Mouse (Mus musculus) heart, postnatal 4 days (tissue): ENCODE results near the gene Gja1. TPM values are rescaled to one million over a fixed set of nuclear protein-coding genes. Genes with fewer than 3 reads are reported as not detected.

Experiments used
- DNase-seq: peaks from one replicate; pipeline ENCODE4 v3.0.0; 2021
- total RNA-seq, 2 experiments: library from RNA; stranded (reverse); gene quantifications; 2 replicates each; pipeline ENCODE4 v1.2.3; 2021

Gja1 gene
- total RNA-seq, 2 experiments from 2014 or later, result 713 to 779 TPM

- DNase-seq, result no peak
Measured at GRCm38 (mm10) chr10:56415894-56416570, 38.9 kb downstream of the Gja1 start.

DNA sequence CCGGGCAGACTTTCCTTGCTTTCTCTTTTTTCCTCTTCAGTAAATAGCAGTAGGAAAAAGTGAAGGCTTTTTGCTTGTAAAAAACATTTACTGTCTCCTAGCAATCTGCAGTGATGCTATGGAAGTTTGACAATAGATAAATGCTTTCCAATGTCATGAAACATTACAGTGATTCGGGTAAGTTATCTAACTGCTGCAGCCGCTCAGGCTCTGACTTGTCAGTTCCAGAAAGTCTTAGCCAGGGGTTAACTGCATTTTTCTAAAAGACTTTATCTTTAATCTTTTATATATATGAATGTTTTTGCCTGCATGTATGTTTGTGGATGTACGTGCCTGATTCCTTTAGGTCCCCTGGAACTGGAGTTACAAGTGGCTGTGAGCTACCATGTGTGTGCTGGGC, 45.4 kb downstream of the Gja1 start:
- DNase-seq, result no peak

GRCm38 (mm10) chr10:56425016-56425798, 48.1 kb downstream of the Gja1 start:
- DNase-seq, result no peak

GRCm38 (mm10) chr10:56426369-56426768, 49.2 kb downstream of the Gja1 start:
- no peak for DNase-seq

DNA sequence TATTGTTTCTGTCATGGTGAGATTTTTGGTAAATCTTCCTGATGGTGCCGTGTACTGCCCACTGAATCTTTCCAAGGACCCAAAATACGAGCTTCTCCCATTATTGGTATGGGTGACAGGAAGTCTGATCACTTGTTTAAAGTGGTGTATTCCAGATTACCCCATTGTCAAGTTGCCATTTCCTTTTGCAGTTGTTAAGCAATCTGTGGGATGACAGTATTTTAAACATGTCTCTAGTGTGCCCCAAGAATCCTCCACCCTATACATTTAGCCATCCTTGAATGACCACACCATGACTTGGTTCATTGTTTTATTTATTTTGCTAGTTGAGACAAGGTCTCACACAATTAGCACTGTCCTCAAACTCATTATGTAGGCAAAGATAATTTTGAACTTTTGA, 50.3 kb downstream of the Gja1 start:
- no peak for DNase-seq

- DNase-seq, result no peak
Measured at GRCm38 (mm10) chr10:56427827-56428226, 50.7 kb downstream of the Gja1 start.

- no peak for DNase-seq
Measured at GRCm38 (mm10) chr10:56429011-56429410, 51.9 kb downstream of the Gja1 start.

GRCm38 (mm10) chr10:56431600-56432389, 54.7 kb downstream of the Gja1 start:
- peak; percentile 19 for DNase-seq

GRCm38 (mm10) chr10:56432390-56432709, 55.2 kb downstream of the Gja1 start:
- DNase-seq, result no peak

GRCm38 (mm10) chr10:56437290-56437689, 60.2 kb downstream of the Gja1 start:
- no peak for DNase-seq

DNA sequence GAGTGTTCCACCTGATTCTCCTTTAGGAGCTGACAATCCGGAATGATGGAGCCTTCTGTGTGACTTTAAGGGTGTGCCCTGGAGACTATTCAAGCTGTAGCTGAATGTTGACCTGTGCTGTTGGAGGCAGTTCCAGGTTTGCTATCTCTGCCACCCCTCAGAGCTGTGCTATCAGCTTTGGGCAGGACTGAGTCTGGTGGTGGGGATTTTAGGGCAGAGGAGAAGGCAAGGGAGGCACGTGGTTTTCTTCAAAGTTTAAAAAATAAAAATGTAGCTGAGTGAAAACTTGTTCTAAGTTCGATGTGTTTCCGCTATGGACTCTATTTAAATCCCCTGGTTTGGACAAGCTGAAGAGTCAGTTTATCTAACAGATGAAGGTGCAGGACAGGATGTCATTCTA, 62.5 kb downstream of the Gja1 start:
- no peak for DNase-seq

DNA sequence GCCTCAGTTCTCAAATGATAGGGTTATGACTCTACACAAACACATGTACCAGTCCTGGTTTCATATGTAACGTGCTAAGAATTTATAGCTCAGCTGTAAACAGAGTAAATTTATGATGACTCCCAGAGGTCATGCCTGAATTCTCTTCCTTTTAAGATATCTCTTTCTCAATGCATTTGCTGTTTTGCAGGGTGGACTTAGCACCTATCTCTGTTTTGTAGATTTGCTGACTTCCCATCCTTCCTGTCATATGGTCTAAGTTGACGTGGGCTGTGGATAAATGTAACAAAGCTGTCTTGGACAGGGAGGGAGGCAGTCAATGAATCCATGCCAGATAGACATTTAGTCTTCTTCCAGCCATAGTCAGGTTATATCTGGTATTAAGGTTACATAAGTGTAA, 67.3 kb downstream of the Gja1 start:
- no peak for DNase-seq

DNA sequence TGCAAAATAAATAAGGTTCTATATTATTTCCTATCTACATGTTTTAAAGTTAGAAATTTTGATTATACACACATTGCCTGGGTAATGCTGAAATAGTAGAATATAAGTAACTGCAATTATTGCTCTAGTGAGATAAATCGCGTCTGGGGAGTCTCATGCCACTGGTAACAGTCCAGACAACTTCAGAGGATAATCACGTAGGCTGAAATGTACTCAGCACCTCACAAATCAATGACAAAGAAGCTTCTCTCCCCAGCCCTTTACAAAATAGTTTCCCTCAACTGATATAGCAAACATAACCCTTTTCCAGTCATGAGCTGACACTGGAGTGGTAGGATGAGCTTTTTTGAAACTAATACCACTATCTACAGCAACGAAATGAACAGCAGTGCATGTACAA, 71.9 kb downstream of the Gja1 start:
- no peak for DNase-seq

Other genes starting within 250 kb of the Gja1 start
- gene Tbc1d32, start 148.6 kb upstream of the Gja1 start, total RNA-seq, result 1 to 10 TPM; 3.3 to 3.7 TPM